In genomic region chr2:107935336-107935735, GRCm38 (mm10) we compare ENCODE assay signal across 19 mouse cellular contexts.
DNase-seq lines count a peak whose midpoint lies in the region; ATAC-seq and TF ChIP-seq lines count a peak whose summit lies in the region.
"Had no signal": no experiment of that assay in that cellular context is flagged by ENCODE, and none has a peak within 500 bp of the region (broad histone marks: within the 10 kb centered on the region; RNA-seq: fewer than 3 reads in every experiment).

No protein-coding gene starts in this region.

- H3K36me3 ChIP-seq in forebrain, embryonic 11.5 days (ENCODE audit: control insufficient read depth, insufficient read depth, low read length): no peaks in the 10 kb centered on the region
- H3K36me3 ChIP-seq in forebrain, embryonic 10.5 days (replicated peaks): no peaks in the 10 kb centered on the region
- no peaks in the 10 kb centered on the region for H3K36me3 ChIP-seq in forebrain, embryonic 14.5 days (ENCODE audit: control insufficient read depth, insufficient read depth, low read length)
- H3K36me3 ChIP-seq in hindbrain, postnatal 0 days (ENCODE audit: insufficient read depth, low read length): no peaks in the 10 kb centered on the region
- no peaks in the 10 kb centered on the region for H3K36me3 ChIP-seq in neural tube, embryonic 15.5 days
- no peaks in the 10 kb centered on the region for H3K36me3 ChIP-seq in kidney, embryonic 16.5 days (ENCODE audit: insufficient read depth, low read length)
- no peaks in the 10 kb centered on the region for H3K36me3 ChIP-seq in liver, embryonic 11.5 days (ENCODE audit: control insufficient read depth, insufficient read depth, low read length)
- H3K36me3 ChIP-seq: heart, embryonic 13.5 days; limb, embryonic 12.5 days had no signal

- no peak for DNase-seq in forebrain, embryonic 11.5 days (ENCODE audit: low spot score)
- no peak for DNase-seq in forebrain, embryonic 10.5 days (ENCODE audit: extremely low spot score, low spot score)
- DNase-seq in forebrain, embryonic 14.5 days (ENCODE audit: low spot score): peak; percentile 51
- DNase-seq in hindbrain, postnatal 0 days (ENCODE audit: low spot score): peak; percentile 5
- DNase-seq in liver, embryonic 11.5 days (ENCODE audit: low spot score): no peak
- no peak for DNase-seq in left cerebral cortex, postnatal 4 days
- DNase-seq: cerebellum, adult 9-10 months; heart, postnatal 4 days; thymus, postnatal 14 days had no signal

- no peak for TF ChIP-seq CTCF in hindbrain, postnatal 0 days (IDR thresholded peaks at IDR 0.05; ENCODE audit: low read depth)

- no peaks in the 10 kb centered on the region for H3K27me3 ChIP-seq in forebrain, embryonic 11.5 days (ENCODE audit: control insufficient read depth, insufficient read depth, low read length)
- no peaks in the 10 kb centered on the region for H3K27me3 ChIP-seq in forebrain, embryonic 10.5 days (ENCODE audit: poor library complexity, severe bottlenecking)
- H3K27me3 ChIP-seq in forebrain, embryonic 14.5 days (replicated peaks; ENCODE audit: control insufficient read depth, insufficient read depth, low read length): no peaks in the 10 kb centered on the region
- H3K27me3 ChIP-seq in hindbrain, postnatal 0 days (ENCODE audit: insufficient read depth, low read length): no peaks in the 10 kb centered on the region
- no peaks in the 10 kb centered on the region for H3K27me3 ChIP-seq in neural tube, embryonic 15.5 days (replicated peaks)
- H3K27me3 ChIP-seq in kidney, embryonic 16.5 days (ENCODE audit: insufficient read depth, low read length): no peaks in the 10 kb centered on the region
- H3K27me3 ChIP-seq in liver, embryonic 11.5 days (replicated peaks; ENCODE audit: control insufficient read depth, insufficient read depth, low read length): no peaks in the 10 kb centered on the region
- H3K27me3 ChIP-seq: heart, embryonic 13.5 days; limb, embryonic 12.5 days had no signal

- no peaks in the 10 kb centered on the region for H3K4me1 ChIP-seq in forebrain, embryonic 11.5 days (replicated peaks; ENCODE audit: control insufficient read depth, insufficient read depth, low read length)
- H3K4me1 ChIP-seq in forebrain, embryonic 10.5 days: no peaks in the 10 kb centered on the region
- H3K4me1 ChIP-seq in forebrain, embryonic 14.5 days (ENCODE audit: control insufficient read depth, insufficient read depth, low read length): peaks cover 6% of the 10 kb centered on the region; the same call in 1 of the 2 replicates
- no peaks in the 10 kb centered on the region for H3K4me1 ChIP-seq in hindbrain, postnatal 0 days (ENCODE audit: insufficient read depth, low read length)
- H3K4me1 ChIP-seq in neural tube, embryonic 15.5 days: peaks cover 9% of the 10 kb centered on the region
- no peaks in the 10 kb centered on the region for H3K4me1 ChIP-seq in kidney, embryonic 16.5 days (ENCODE audit: insufficient read depth, low read length)
- no peaks in the 10 kb centered on the region for H3K4me1 ChIP-seq in liver, embryonic 11.5 days (replicated peaks; ENCODE audit: control insufficient read depth, insufficient read depth, low read length)
- H3K4me1 ChIP-seq: heart, embryonic 13.5 days; limb, embryonic 12.5 days had no signal

- 0 out of 2 replicates have a peak, but pooled peaks have one; percentile 12 for ATAC-seq in forebrain, embryonic 11.5 days (replicated peaks; ENCODE audit: low FRiP score)
- ATAC-seq in forebrain, embryonic 14.5 days: peak; percentile 48
- no peak for ATAC-seq in hindbrain, postnatal 0 days
- ATAC-seq in neural tube, embryonic 15.5 days (ENCODE audit: low FRiP score): peak; percentile 41; the same call in 1 of the 2 replicates
- no peak for ATAC-seq in kidney, embryonic 16.5 days (ENCODE audit: low FRiP score, low TSS enrichment)
- ATAC-seq in liver, embryonic 11.5 days (replicated peaks; ENCODE audit: low FRiP score): no peak
- ATAC-seq: intestine, postnatal 0 days had no signal

- no peak overlapping the region for H3K27ac ChIP-seq in forebrain, embryonic 11.5 days (ENCODE audit: low read depth, low read length)
- no peak overlapping the region for H3K27ac ChIP-seq in forebrain, embryonic 10.5 days
- no peak overlapping the region for H3K27ac ChIP-seq in forebrain, embryonic 14.5 days (ENCODE audit: low read depth, low read length)
- H3K27ac ChIP-seq in hindbrain, postnatal 0 days: no peak overlapping the region
- H3K27ac ChIP-seq in neural tube, embryonic 15.5 days (replicated peaks): no peak overlapping the region; the same call in 1 of the 2 replicates
- H3K27ac ChIP-seq in kidney, embryonic 16.5 days (ENCODE audit: low read length): no peak overlapping the region
- no peak overlapping the region for H3K27ac ChIP-seq in liver, embryonic 11.5 days (ENCODE audit: low read depth, low read length)
- H3K27ac ChIP-seq: heart, embryonic 13.5 days; kidney, postnatal 0 days; layer of hippocampus, adult 2 months; left cerebral cortex, adult 2 months; limb, embryonic 12.5 days; liver, embryonic 14.5 days; stomach, postnatal 0 days had no signal

- no peak overlapping the region for H3K9ac ChIP-seq in forebrain, embryonic 11.5 days (ENCODE audit: low read length)
- H3K9ac ChIP-seq in forebrain, embryonic 14.5 days (ENCODE audit: low read length): no peak overlapping the region
- no peak overlapping the region for H3K9ac ChIP-seq in hindbrain, postnatal 0 days (replicated peaks; ENCODE audit: low read length)
- H3K9ac ChIP-seq in neural tube, embryonic 15.5 days (replicated peaks): no peak overlapping the region
- H3K9ac ChIP-seq in kidney, embryonic 16.5 days (replicated peaks; ENCODE audit: low read length): no peak overlapping the region
- H3K9ac ChIP-seq in liver, embryonic 11.5 days (ENCODE audit: low read depth, low read length): no peak overlapping the region
- H3K9ac ChIP-seq: heart, embryonic 13.5 days; limb, embryonic 12.5 days; liver, embryonic 14.5 days had no signal

- no peak overlapping the region for H3K4me3 ChIP-seq in forebrain, embryonic 11.5 days (ENCODE audit: low read depth, low read length)
- no peak overlapping the region for H3K4me3 ChIP-seq in forebrain, embryonic 10.5 days
- no peak overlapping the region for H3K4me3 ChIP-seq in forebrain, embryonic 14.5 days (ENCODE audit: low read depth, low read length)
- no peak overlapping the region for H3K4me3 ChIP-seq in hindbrain, postnatal 0 days (ENCODE audit: low read length)
- no peak overlapping the region for H3K4me3 ChIP-seq in neural tube, embryonic 15.5 days (replicated peaks)
- no peak overlapping the region for H3K4me3 ChIP-seq in kidney, embryonic 16.5 days (ENCODE audit: low read length)
- no peak overlapping the region for H3K4me3 ChIP-seq in liver, embryonic 11.5 days (ENCODE audit: low read depth, low read length)
- H3K4me3 ChIP-seq: heart, embryonic 13.5 days; layer of hippocampus, adult 2 months; left cerebral cortex, adult 2 months; limb, embryonic 12.5 days had no signal

- 60% methylated on average over 2 of the region's 2 CpGs for WGBS in forebrain, embryonic 11.5 days
- 73% methylated on average over 2 of the region's 2 CpGs for WGBS in forebrain, embryonic 10.5 days
- 3% methylated on average over 2 of the region's 2 CpGs for WGBS in forebrain, embryonic 14.5 days
- WGBS in hindbrain, postnatal 0 days: 46% methylated on average over 2 of the region's 2 CpGs
- 27% methylated on average over 2 of the region's 2 CpGs for WGBS in neural tube, embryonic 15.5 days
- WGBS in kidney, embryonic 16.5 days: 62% methylated on average over 2 of the region's 2 CpGs
- WGBS in liver, embryonic 11.5 days: 75% methylated on average over 2 of the region's 2 CpGs

- intact Hi-C loops in left cerebral cortex, postnatal 4 days (cut with DNase I): no loop called here

- no peaks in the 10 kb centered on the region for H3K9me3 ChIP-seq in forebrain, embryonic 11.5 days (ENCODE audit: control insufficient read depth, low read length)
- H3K9me3 ChIP-seq in forebrain, embryonic 10.5 days: no peaks in the 10 kb centered on the region
- H3K9me3 ChIP-seq in forebrain, embryonic 14.5 days (replicated peaks; ENCODE audit: control insufficient read depth, low read length): no peaks in the 10 kb centered on the region
- no peaks in the 10 kb centered on the region for H3K9me3 ChIP-seq in hindbrain, postnatal 0 days (ENCODE audit: low read length)
- H3K9me3 ChIP-seq in neural tube, embryonic 15.5 days (replicated peaks): no peaks in the 10 kb centered on the region
- H3K9me3 ChIP-seq in kidney, embryonic 16.5 days (ENCODE audit: low read length): no peaks in the 10 kb centered on the region
- no peaks in the 10 kb centered on the region for H3K9me3 ChIP-seq in liver, embryonic 11.5 days (ENCODE audit: control insufficient read depth, low read length)
- H3K9me3 ChIP-seq: heart, embryonic 13.5 days; limb, embryonic 12.5 days had no signal

- no peak overlapping the region for H3K4me2 ChIP-seq in forebrain, embryonic 11.5 days (ENCODE audit: low read depth, low read length, severe bottlenecking)
- no peak overlapping the region for H3K4me2 ChIP-seq in forebrain, embryonic 14.5 days (ENCODE audit: low read length)
- H3K4me2 ChIP-seq in hindbrain, postnatal 0 days (ENCODE audit: low read depth, low read length): no peak overlapping the region
- H3K4me2 ChIP-seq in neural tube, embryonic 15.5 days: no peak overlapping the region
- no peak overlapping the region for H3K4me2 ChIP-seq in kidney, embryonic 16.5 days (replicated peaks; ENCODE audit: low read depth, low read length)
- no peak overlapping the region for H3K4me2 ChIP-seq in liver, embryonic 11.5 days
- H3K4me2 ChIP-seq: heart, embryonic 13.5 days; limb, embryonic 12.5 days had no signal

Comparison
In these comparisons a context has a peak if more than half of its experiments do, and no peak if none do; other contexts are left out.
1. DNase-seq: peak in forebrain, embryonic 14.5 days (single experiment) and hindbrain, postnatal 0 days (single experiment); none in forebrain, embryonic 11.5 days (single experiment), forebrain, embryonic 10.5 days (single experiment), liver, embryonic 11.5 days (single experiment) and left cerebral cortex, postnatal 4 days (single experiment).
2. ATAC-seq: peak in forebrain, embryonic 11.5 days (single experiment), forebrain, embryonic 14.5 days (single experiment) and neural tube, embryonic 15.5 days (single experiment); none in hindbrain, postnatal 0 days (single experiment), kidney, embryonic 16.5 days (single experiment) and liver, embryonic 11.5 days (single experiment).